Mouse (Mus musculus) lung, adult 2 months (tissue): ENCODE measurements around the gene Cdhr4.

Source experiments
- CTCF ChIP-seq: fragments of 200-500 bp; IDR thresholded peaks from 2 replicates; pipeline ENCODE4 v1.5.1; 2011; ENCODE audit warnings: mild to moderate bottlenecking, low read length, control low read depth; ENCODE audit not compliant: insufficient read depth
- POLR2A ChIP-seq: fragments of 200-500 bp; IDR thresholded peaks from 2 replicates; pipeline ENCODE4 v1.6.1; 2011; ENCODE audit warnings: low read depth, mild to moderate bottlenecking, control low read depth, low read length, borderline replicate concordance; ENCODE audit errors: extremely low read depth

DNA sequence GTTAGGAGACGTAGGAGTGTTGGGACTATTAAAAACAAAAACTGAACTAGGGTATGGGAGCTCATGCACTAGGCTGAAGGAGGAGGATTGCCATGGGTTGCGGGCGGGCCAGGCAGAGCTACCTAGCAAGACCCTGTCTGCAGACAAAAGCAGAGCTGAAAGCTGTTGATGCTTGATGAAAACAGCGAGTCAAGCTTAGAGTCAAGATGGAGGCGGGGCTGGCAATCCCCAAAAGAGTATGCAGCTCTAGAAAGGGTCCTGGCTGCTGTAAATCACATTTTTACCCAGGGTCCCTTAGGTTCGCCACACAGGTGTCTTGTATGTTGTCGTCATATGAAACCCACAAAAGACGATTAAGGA lies 11.2 kb downstream of the Cdhr4 start:
- TF ChIP-seq CTCF (no peak), POLR2A (no peak)
